Mouse (Mus musculus): ENCODE measurements around the gene Fosl1. TPM values are rescaled to one million over a fixed set of nuclear protein-coding genes. Genes with fewer than 3 reads are reported as not detected.
A peak's percentile ranks its signal among the peaks of the same experiment; 100 is the strongest.

Fosl1 gene
- total RNA-seq, 1 experiment: 3.0 TPM

DNA sequence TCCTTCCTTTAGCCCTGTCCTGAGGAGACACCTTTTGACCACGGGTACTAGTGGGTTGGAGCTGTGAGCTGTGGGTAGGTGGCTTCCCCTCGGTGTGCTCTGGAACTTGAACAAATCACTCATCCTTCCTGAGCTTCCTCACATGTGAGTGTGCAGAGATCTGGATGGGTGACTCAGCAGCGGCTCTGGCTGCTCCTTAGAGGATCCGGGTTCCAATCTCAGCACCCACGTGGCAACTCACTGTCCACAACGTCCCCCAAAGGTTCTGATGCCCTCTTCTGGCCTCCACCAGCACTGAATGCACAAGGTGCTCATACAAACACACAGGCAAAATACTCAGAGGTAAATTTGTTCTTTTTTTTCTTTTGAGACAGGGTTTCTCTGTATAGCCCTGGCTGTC, 4.4 kb downstream of the Fosl1 start:
- H3K9me3 ChIP-seq (ENCODE audit: control insufficient read depth, insufficient read depth, low read depth, low read length): no peaks in the 10 kb centered on the region
- no peak for TF ChIP-seq CHD2 (IDR thresholded peaks at IDR 0.05; ENCODE audit: low read depth, low read length)
- H3K4me3 ChIP-seq (ENCODE audit: insufficient read depth in 1 of 2, low read depth in 1 of 2, low read length in 2 of 2, poor library complexity in 1 of 2, severe bottlenecking in 1 of 2): no peak overlapping the region
- H3K9ac ChIP-seq (ENCODE audit: insufficient read depth, low read depth, low read length, poor library complexity, severe bottlenecking): no peak overlapping the region
- in situ Hi-C loops (cut with MboI; ENCODE audit: low sequenced_read_pairs in 2 of 2, unreplicated experiment in 2 of 2): no loop called here
- no peak overlapping the region for H3K27ac ChIP-seq (ENCODE audit: insufficient read depth, low read depth, low read length, poor library complexity, severe bottlenecking)
- 0 out of 2 replicates have a peak, but pooled peaks cover 5% of the 10 kb centered on the region for H3K36me3 ChIP-seq (ENCODE audit: control insufficient read depth, insufficient read depth, low read length, poor library complexity, severe bottlenecking)
- H3K4me1 ChIP-seq (ENCODE audit: control insufficient read depth in 2 of 2, insufficient read depth in 2 of 2, low read length in 2 of 2, poor library complexity in 1 of 2): peaks cover 2 to 11% of the 10 kb centered on the region in 2 experiments; a peak in 3 of 4 replicates
- DNase-seq (ENCODE audit: low read depth, low spot score): no peak

DNA sequence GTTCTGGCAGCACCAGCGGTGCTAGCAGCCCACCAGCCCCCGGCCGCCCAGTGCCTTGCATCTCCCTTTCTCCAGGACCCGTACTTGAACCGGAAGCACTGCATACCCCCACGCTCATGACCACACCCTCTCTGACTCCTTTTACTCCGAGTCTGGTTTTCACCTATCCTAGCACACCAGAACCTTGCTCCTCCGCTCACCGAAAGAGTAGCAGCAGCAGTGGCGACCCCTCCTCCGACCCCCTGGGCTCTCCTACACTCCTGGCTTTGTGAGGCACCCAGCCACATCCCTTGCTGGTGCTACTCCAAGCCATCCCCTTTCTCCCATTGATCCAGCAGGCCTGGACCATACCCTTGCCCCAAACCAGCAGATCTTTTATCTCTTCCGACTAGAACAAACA, 7.7 kb downstream of the Fosl1 start:
- DNase-seq (ENCODE audit: low read depth, low spot score): no peak
- Histone ChIP-seq H3K27ac (ENCODE audit: insufficient read depth, low read depth, low read length, poor library complexity, severe bottlenecking) (no peak overlapping the region), H3K36me3 (ENCODE audit: control insufficient read depth, insufficient read depth, low read length, poor library complexity, severe bottlenecking) (0 out of 2 replicates have a peak, but pooled peaks cover 5% of the 10 kb centered on the region), H3K9me3 (ENCODE audit: control insufficient read depth, insufficient read depth, low read depth, low read length) (no peaks in the 10 kb centered on the region), H3K9ac (ENCODE audit: insufficient read depth, low read depth, low read length, poor library complexity, severe bottlenecking) (no peak overlapping the region), H3K4me1 (ENCODE audit: control insufficient read depth in 2 of 2, insufficient read depth in 2 of 2, low read length in 2 of 2, poor library complexity in 1 of 2) (peaks cover 2 to 9% of the 10 kb centered on the region in 2 experiments; a peak in 3 of 4 replicates), H3K4me3 (ENCODE audit: insufficient read depth in 1 of 2, low read depth in 1 of 2, low read length in 2 of 2, poor library complexity in 1 of 2, severe bottlenecking in 1 of 2) (peak overlapping the region; percentile 1 to 22; a peak in 1 of 4 replicates)
- in situ Hi-C loops (cut with MboI; ENCODE audit: low sequenced_read_pairs in 2 of 2, unreplicated experiment in 2 of 2): no loop called here
- TF ChIP-seq ZC3H11A (IDR thresholded peaks at IDR 0.05; ENCODE audit: borderline replicate concordance, low read depth, low read length) (no peak), HCFC1 (IDR thresholded peaks at IDR 0.05; ENCODE audit: borderline replicate concordance, insufficient read depth, low read length) (no peak), CHD2 (IDR thresholded peaks at IDR 0.05; ENCODE audit: low read depth, low read length) (no peak), ZNF384 (IDR thresholded peaks at IDR 0.05; ENCODE audit: low read depth, low read length) (no peak), MAFK (IDR thresholded peaks at IDR 0.05; ENCODE audit: insufficient read depth, low read depth, low read length) (no peak)

DNA sequence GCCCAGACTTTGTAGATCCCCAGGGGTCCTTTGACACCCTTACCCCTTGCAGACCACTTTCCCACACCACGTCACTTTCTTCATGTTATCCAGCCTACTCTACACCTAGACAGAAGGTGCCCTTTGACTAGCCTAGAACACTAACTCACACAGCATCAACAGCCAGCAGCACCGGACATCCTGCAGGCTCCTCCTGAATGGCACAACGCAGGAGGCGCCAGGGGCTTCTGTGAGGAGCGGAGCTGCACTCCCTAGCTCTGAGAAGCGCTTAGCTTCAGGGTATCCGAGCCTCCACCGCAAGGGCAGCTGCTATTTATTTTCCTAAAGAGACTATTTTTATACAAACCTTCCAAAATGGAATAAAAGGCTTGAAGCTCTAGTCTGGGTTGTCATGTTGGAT, 8.2 kb downstream of the Fosl1 start:
- Histone ChIP-seq H3K27ac (ENCODE audit: insufficient read depth, low read depth, low read length, poor library complexity, severe bottlenecking) (no peak overlapping the region), H3K9me3 (ENCODE audit: control insufficient read depth, insufficient read depth, low read depth, low read length) (no peaks in the 10 kb centered on the region)
- TF ChIP-seq MAFK (IDR thresholded peaks at IDR 0.05; ENCODE audit: insufficient read depth, low read depth, low read length) (no peak), ZNF384 (IDR thresholded peaks at IDR 0.05; ENCODE audit: low read depth, low read length) (no peak), CHD2 (IDR thresholded peaks at IDR 0.05; ENCODE audit: low read depth, low read length) (no peak), HCFC1 (IDR thresholded peaks at IDR 0.05; ENCODE audit: borderline replicate concordance, insufficient read depth, low read length) (no peak), ZC3H11A (IDR thresholded peaks at IDR 0.05; ENCODE audit: borderline replicate concordance, low read depth, low read length) (no peak)

DNA sequence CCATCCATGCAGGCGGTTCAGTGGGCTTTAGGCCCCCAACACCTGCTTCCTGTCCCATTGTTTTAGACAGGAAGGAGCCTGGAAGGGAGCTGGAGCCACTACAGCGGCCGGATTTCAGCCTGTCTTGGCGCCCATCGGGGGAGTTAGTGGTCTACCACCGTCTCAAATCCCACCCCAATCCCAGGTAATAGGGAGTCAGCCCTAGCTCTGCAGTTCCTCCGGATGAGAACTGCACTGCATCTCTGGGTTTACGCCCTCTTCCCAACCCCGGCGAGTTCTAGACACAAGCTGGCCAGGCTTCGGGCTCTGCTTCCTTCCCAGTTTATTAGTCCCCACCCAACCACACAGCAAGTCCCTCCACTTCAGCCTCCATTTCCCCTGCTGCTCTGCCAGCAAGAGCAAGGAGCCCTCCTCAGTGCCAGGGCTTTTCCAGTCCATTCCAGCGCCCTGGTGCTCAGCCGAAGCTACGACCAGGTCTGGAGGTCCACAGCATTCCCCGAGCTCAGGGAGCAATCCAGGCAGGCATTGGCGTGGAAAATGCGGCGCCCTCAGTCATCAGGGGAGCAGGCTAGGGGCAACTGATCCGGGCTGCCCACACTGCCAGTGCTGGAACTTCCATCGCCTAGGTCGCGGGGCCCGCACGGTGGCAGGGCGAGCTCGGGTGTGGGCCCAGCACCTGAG, 9.0 kb downstream of the Fosl1 start:
- H3K36me3 ChIP-seq (ENCODE audit: control insufficient read depth, insufficient read depth, low read length, poor library complexity, severe bottlenecking): 0 out of 2 replicates have a peak, but pooled peaks cover 5% of the 10 kb centered on the region
- peaks cover 2 to 9% of the 10 kb centered on the region in 2 experiments; a peak in 3 of 4 replicates for H3K4me1 ChIP-seq (ENCODE audit: control insufficient read depth in 2 of 2, insufficient read depth in 2 of 2, low read length in 2 of 2, poor library complexity in 1 of 2)
- in situ Hi-C loops (cut with MboI; ENCODE audit: low sequenced_read_pairs in 2 of 2, unreplicated experiment in 2 of 2): no loop called here
- H3K9ac ChIP-seq (ENCODE audit: insufficient read depth, low read depth, low read length, poor library complexity, severe bottlenecking): peak overlapping the region; percentile 81
- H3K27ac ChIP-seq (ENCODE audit: insufficient read depth, low read depth, low read length, poor library complexity, severe bottlenecking): no peak overlapping the region
- TF ChIP-seq HCFC1 (IDR thresholded peaks at IDR 0.05; ENCODE audit: borderline replicate concordance, insufficient read depth, low read length) (no peak), CHD2 (IDR thresholded peaks at IDR 0.05; ENCODE audit: low read depth, low read length) (no peak), MAFK (IDR thresholded peaks at IDR 0.05; ENCODE audit: insufficient read depth, low read depth, low read length) (no peak), ZNF384 (IDR thresholded peaks at IDR 0.05; ENCODE audit: low read depth, low read length) (no peak), ZC3H11A (IDR thresholded peaks at IDR 0.05; ENCODE audit: borderline replicate concordance, low read depth, low read length) (no peak)
- H3K4me3 ChIP-seq (ENCODE audit: insufficient read depth in 1 of 2, low read depth in 1 of 2, low read length in 2 of 2, poor library complexity in 1 of 2, severe bottlenecking in 1 of 2): peak overlapping the region; percentile 77 to 96
- H3K9me3 ChIP-seq (ENCODE audit: control insufficient read depth, insufficient read depth, low read depth, low read length): no peaks in the 10 kb centered on the region
- DNase-seq (ENCODE audit: low read depth, low spot score): no peak

More for the DNA sequence above, 8.2 kb downstream of the Fosl1 start:
- Histone ChIP-seq H3K36me3 (ENCODE audit: control insufficient read depth, insufficient read depth, low read length, poor library complexity, severe bottlenecking) (0 out of 2 replicates have a peak, but pooled peaks cover 5% of the 10 kb centered on the region), H3K4me3 (ENCODE audit: insufficient read depth in 1 of 2, low read depth in 1 of 2, low read length in 2 of 2, poor library complexity in 1 of 2, severe bottlenecking in 1 of 2) (peak overlapping the region; percentile 77 to 96; a peak in 3 of 4 replicates), H3K4me1 (ENCODE audit: control insufficient read depth in 2 of 2, insufficient read depth in 2 of 2, low read length in 2 of 2, poor library complexity in 1 of 2) (peaks cover 2 to 9% of the 10 kb centered on the region in 2 experiments; a peak in 3 of 4 replicates), H3K9ac (ENCODE audit: insufficient read depth, low read depth, low read length, poor library complexity, severe bottlenecking) (peak overlapping the region; percentile 81; the same call in 1 of the 2 replicates)
- DNase-seq (ENCODE audit: low read depth, low spot score): no peak
- in situ Hi-C loops (cut with MboI; ENCODE audit: low sequenced_read_pairs in 2 of 2, unreplicated experiment in 2 of 2): no loop called here

Measured in ES-E14 (cell line).